8 mouse cellular contexts compared by ENCODE assay signal in the genomic region with DNA sequence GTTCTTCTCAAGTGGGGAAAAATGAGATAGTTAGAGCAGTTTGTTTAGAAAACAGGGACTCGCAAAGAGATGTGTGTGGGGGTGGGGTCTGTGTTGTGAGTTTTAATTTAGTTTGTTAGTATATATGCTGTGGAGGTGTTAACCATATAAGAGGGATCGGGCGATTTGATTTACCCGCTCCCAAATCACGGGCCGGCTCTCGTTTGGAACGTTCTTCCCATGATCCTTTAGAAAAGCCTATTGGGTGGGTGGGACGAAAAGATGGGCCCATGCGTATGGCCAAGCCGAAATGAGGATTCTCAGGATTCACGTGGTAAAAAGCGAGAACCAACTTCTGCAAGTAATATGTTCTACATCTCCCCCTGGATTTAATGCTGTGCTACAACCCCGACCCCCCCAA. TPM values are rescaled to one million over a fixed set of nuclear protein-coding genes. Genes with fewer than 3 reads are reported as not detected.
DNase-seq lines count a peak whose midpoint lies in the region; ATAC-seq lines count a peak whose summit lies in the region.

No protein-coding gene starts in this region.

- DNase-seq in adrenal gland, postnatal 25 days: peak; percentile 17
- DNase-seq in adrenal gland, adult (ENCODE audit: inconsistent age in 2 of 2, low spot score in 1 of 2): no peak
- peak; percentile 70 for DNase-seq in neural tube, embryonic 11.5 days (ENCODE audit: low spot score)
- no peak for DNase-seq in neural tube, embryonic 10.5 days (ENCODE audit: extremely low spot score, low spot score)
- peak; percentile 42 to 64 for DNase-seq in kidney, postnatal 4 days
- no peak for DNase-seq in thymus, postnatal 25 days

- H3K4me2 ChIP-seq in neural tube, embryonic 11.5 days (ENCODE audit: low read depth): peak overlapping the region; percentile 72
- H3K4me2 ChIP-seq in forebrain, embryonic 12.5 days: peak overlapping the region; percentile 83
- H3K4me2 ChIP-seq in midbrain, embryonic 15.5 days: peak overlapping the region; percentile 80

- H3K9ac ChIP-seq in neural tube, embryonic 11.5 days (ENCODE audit: low read length): peak overlapping the region; percentile 87
- H3K9ac ChIP-seq in forebrain, embryonic 12.5 days: peak overlapping the region; percentile 83
- peak overlapping the region; percentile 95 for H3K9ac ChIP-seq in midbrain, embryonic 15.5 days

- WGBS in neural tube, embryonic 11.5 days: under 1% methylated on average over 14 of the region's 14 CpGs
- under 1% methylated on average over 14 of the region's 14 CpGs for WGBS in forebrain, embryonic 12.5 days
- under 1% methylated on average over 14 of the region's 14 CpGs for WGBS in midbrain, embryonic 15.5 days

- no peaks in the 10 kb centered on the region for H3K27me3 ChIP-seq in neural tube, embryonic 11.5 days (ENCODE audit: control insufficient read depth, insufficient read depth, low read length)
- no peaks in the 10 kb centered on the region for H3K27me3 ChIP-seq in forebrain, embryonic 12.5 days
- no peaks in the 10 kb centered on the region for H3K27me3 ChIP-seq in midbrain, embryonic 15.5 days (replicated peaks)

- peak overlapping the region; percentile 76 for H3K4me3 ChIP-seq in neural tube, embryonic 11.5 days (ENCODE audit: low read depth, low read length)
- H3K4me3 ChIP-seq in forebrain, embryonic 12.5 days (replicated peaks): peak overlapping the region; percentile 78
- peak overlapping the region; percentile 91 for H3K4me3 ChIP-seq in midbrain, embryonic 15.5 days

- peak; percentile 10 for ATAC-seq in neural tube, embryonic 11.5 days (ENCODE audit: insufficient read depth, low FRiP score, low TSS enrichment)
- ATAC-seq in forebrain, embryonic 12.5 days (ENCODE audit: low FRiP score): peak; percentile 19
- ATAC-seq in midbrain, embryonic 15.5 days (replicated peaks): peak; percentile 68

- peak overlapping the region; percentile 80 for H3K27ac ChIP-seq in neural tube, embryonic 11.5 days (ENCODE audit: low read depth, low read length)
- H3K27ac ChIP-seq in forebrain, embryonic 12.5 days: peak overlapping the region; percentile 86
- peak overlapping the region; percentile 96 for H3K27ac ChIP-seq in midbrain, embryonic 15.5 days

- H3K4me1 ChIP-seq in neural tube, embryonic 11.5 days (ENCODE audit: control insufficient read depth, insufficient read depth, low read length): no peaks in the 10 kb centered on the region; the same call in 1 of the 2 replicates
- peaks cover 24% of the 10 kb centered on the region for H3K4me1 ChIP-seq in forebrain, embryonic 12.5 days
- H3K4me1 ChIP-seq in midbrain, embryonic 15.5 days: peaks cover 18% of the 10 kb centered on the region

- H3K9me3 ChIP-seq in neural tube, embryonic 11.5 days (ENCODE audit: control insufficient read depth, low read length): no peaks in the 10 kb centered on the region
- H3K9me3 ChIP-seq in forebrain, embryonic 12.5 days: no peaks in the 10 kb centered on the region
- H3K9me3 ChIP-seq in midbrain, embryonic 15.5 days: no peaks in the 10 kb centered on the region

- H3K36me3 ChIP-seq in neural tube, embryonic 11.5 days (ENCODE audit: control insufficient read depth, insufficient read depth, low read length): no peaks in the 10 kb centered on the region; the same call in 1 of the 2 replicates
- peaks cover 20% of the 10 kb centered on the region for H3K36me3 ChIP-seq in forebrain, embryonic 12.5 days (replicated peaks)
- no peaks in the 10 kb centered on the region for H3K36me3 ChIP-seq in midbrain, embryonic 15.5 days (replicated peaks)

RNA-seq across cellular contexts. Expression of gene Nepro, which starts 0.7 kb away (rescaled TPM):
- total RNA-seq in adrenal gland, postnatal 25 days (2021): 10.5 and 10.7 TPM in 2 replicates
- polyA plus RNA-seq in neural tube, embryonic 11.5 days (2014; fragmentation: Nextera tagmentation; extraction: Ambion mirVana): 11.9 and 12.3 TPM in 2 replicates
- polyA plus RNA-seq in forebrain, embryonic 12.5 days (2016; fragmentation: Nextera tagmentation; extraction: Ambion mirVana): 9.9 and 10.4 TPM in 2 replicates
- 4.4 and 4.9 TPM in 2 replicates for polyA plus RNA-seq in midbrain, embryonic 15.5 days (2015; fragmentation: Nextera tagmentation; extraction: Ambion mirVana)

RNA-seq across cellular contexts. Expression of gene Gtpbp8, which starts 21.3 kb away (rescaled TPM):
- total RNA-seq in adrenal gland, postnatal 25 days (2021): 19.8 and 24.2 TPM in 2 replicates
- polyA plus RNA-seq in neural tube, embryonic 11.5 days (2014; fragmentation: Nextera tagmentation; extraction: Ambion mirVana): 31.9 and 33.2 TPM in 2 replicates
- 33.1 and 36.8 TPM in 2 replicates for polyA plus RNA-seq in forebrain, embryonic 12.5 days (2016; fragmentation: Nextera tagmentation; extraction: Ambion mirVana)
- polyA plus RNA-seq in midbrain, embryonic 15.5 days (2015; fragmentation: Nextera tagmentation; extraction: Ambion mirVana): 35.3 and 38.1 TPM in 2 replicates

RNA-seq across cellular contexts. Expression of gene Cd200r1, which starts 40.7 kb away (rescaled TPM):
- not detected in 2 replicates for total RNA-seq in adrenal gland, postnatal 25 days (2021)
- 0.38 and 0.58 TPM in 2 replicates for polyA plus RNA-seq in neural tube, embryonic 11.5 days (2014; fragmentation: Nextera tagmentation; extraction: Ambion mirVana)
- 0.47 and 0.49 TPM in 2 replicates for polyA plus RNA-seq in forebrain, embryonic 12.5 days (2016; fragmentation: Nextera tagmentation; extraction: Ambion mirVana)
- polyA plus RNA-seq in midbrain, embryonic 15.5 days (2015; fragmentation: Nextera tagmentation; extraction: Ambion mirVana): 0.78 and 1.1 TPM in 2 replicates

Comparison
In these comparisons a context has a peak if more than half of its experiments do, and no peak if none do; other contexts are left out.
1. DNase-seq: peak in adrenal gland, postnatal 25 days (single experiment), neural tube, embryonic 11.5 days (single experiment) and kidney, postnatal 4 days (2 of 2); none in adrenal gland, adult (0 of 2), neural tube, embryonic 10.5 days (single experiment) and thymus, postnatal 25 days (single experiment).
2. ATAC-seq: peak in every context shown above with its lines; median percentile 68 in midbrain, embryonic 15.5 days; 19 in forebrain, embryonic 12.5 days; 10 in neural tube, embryonic 11.5 days.
3. Peak in every context shown above with its lines, with median percentiles within 50 percentile points of each other: H3K27ac ChIP-seq, H3K4me2 ChIP-seq, H3K4me3 ChIP-seq and H3K9ac ChIP-seq.